Mouse (Mus musculus): Measurements from ENCODE around the gene Mrpl38. TPM values are rescaled to one million over a fixed set of nuclear protein-coding genes. Genes with fewer than 3 reads are reported as not detected.

Mrpl38 gene
- polyA plus RNA-seq, 2 experiments, result 17.5 to 39.5 TPM

GRCm38 (mm10) chr11:116099462-116099861 is 39.2 kb downstream of the Mrpl38 start:
- H3K9ac ChIP-seq (replicated peaks), result no peak overlapping the region
- no peak overlapping the region for H3K27ac ChIP-seq
- no peak overlapping the region for H3K4me3 ChIP-seq (ENCODE audit: insufficient read depth in 1 of 2, low read depth in 2 of 2, low read length in 2 of 2)
- 26% methylated on average over 6 of the region's 6 CpGs for WGBS (ENCODE audit: insufficient replicate concordance)
- no peak for ATAC-seq (ENCODE audit: insufficient read depth)
- H3K27me3 ChIP-seq (ENCODE audit: control insufficient read depth, insufficient read depth, low read length), result no peaks in the 10 kb centered on the region
- H3K9me3 ChIP-seq (ENCODE audit: control insufficient read depth, low read length), result peaks cover 4% of the 10 kb centered on the region
- no peaks in the 10 kb centered on the region for H3K36me3 ChIP-seq (replicated peaks; ENCODE audit: control insufficient read depth, insufficient read depth, low read depth)
- no peak for TF ChIP-seq CTCF (IDR thresholded peaks at IDR 0.05; ENCODE audit: low read depth)
- no peak for TF ChIP-seq EP300 (IDR thresholded peaks at IDR 0.05; ENCODE audit: low read depth)
- peaks cover 11 to 41% of the 10 kb centered on the region in 2 experiments for H3K4me1 ChIP-seq (replicated peaks; ENCODE audit: control insufficient read depth in 2 of 2, insufficient read depth in 2 of 2, low read length in 1 of 2)
- DNase-seq (ENCODE audit: low read depth in 3 of 3, low spot score in 3 of 3), result no peak
- H3K4me2 ChIP-seq (ENCODE audit: low read depth), result no peak overlapping the region

GRCm38 (mm10) chr11:116098711-116099460 is 39.8 kb downstream of the Mrpl38 start:
- Histone ChIP-seq H3K9me3 (ENCODE audit: control insufficient read depth, low read length) (peaks cover 4% of the 10 kb centered on the region), H3K36me3 (replicated peaks; ENCODE audit: control insufficient read depth, insufficient read depth, low read depth) (no peaks in the 10 kb centered on the region), H3K4me3 (ENCODE audit: insufficient read depth in 1 of 2, low read depth in 2 of 2, low read length in 2 of 2) (no peak overlapping the region), H3K4me1 (replicated peaks; ENCODE audit: control insufficient read depth in 2 of 2, insufficient read depth in 2 of 2, low read length in 1 of 2) (peaks cover 10 to 38% of the 10 kb centered on the region in 2 experiments), H3K27ac (no peak overlapping the region), H3K9ac (replicated peaks) (no peak overlapping the region), H3K27me3 (ENCODE audit: control insufficient read depth, insufficient read depth, low read length) (no peaks in the 10 kb centered on the region), H3K4me2 (ENCODE audit: low read depth) (no peak overlapping the region)
- 53% methylated on average over 14 of the region's 14 CpGs for WGBS (ENCODE audit: insufficient replicate concordance)
- TF ChIP-seq CTCF (IDR thresholded peaks at IDR 0.05; ENCODE audit: low read depth), result no peak
- TF ChIP-seq EP300 (IDR thresholded peaks at IDR 0.05; ENCODE audit: low read depth), result no peak
- ATAC-seq (ENCODE audit: insufficient read depth) (no peak), DNase-seq (ENCODE audit: low read depth in 3 of 3, low spot score in 3 of 3) (no peak)

- DNase-seq (ENCODE audit: low read depth in 3 of 3, low spot score in 3 of 3), result peak in 1 of 3 experiments; percentile 46
- Histone ChIP-seq H3K27me3 (ENCODE audit: control insufficient read depth, insufficient read depth, low read length) (no peaks in the 10 kb centered on the region), H3K4me2 (ENCODE audit: low read depth) (no peak overlapping the region), H3K4me1 (replicated peaks; ENCODE audit: control insufficient read depth in 2 of 2, insufficient read depth in 2 of 2, low read length in 1 of 2) (peaks cover 13 to 33% of the 10 kb centered on the region in 2 experiments), H3K36me3 (replicated peaks; ENCODE audit: control insufficient read depth, insufficient read depth, low read depth) (no peaks in the 10 kb centered on the region), H3K9me3 (ENCODE audit: control insufficient read depth, low read length) (peaks cover 4% of the 10 kb centered on the region), H3K27ac (no peak overlapping the region), H3K4me3 (ENCODE audit: insufficient read depth in 1 of 2, low read depth in 2 of 2, low read length in 2 of 2) (no peak overlapping the region), H3K9ac (replicated peaks) (no peak overlapping the region)
- TF ChIP-seq CTCF (IDR thresholded peaks at IDR 0.05; ENCODE audit: low read depth), result peak; percentile 77
- no peak for TF ChIP-seq EP300 (IDR thresholded peaks at IDR 0.05; ENCODE audit: low read depth)
- ATAC-seq (ENCODE audit: insufficient read depth), result no peak
- WGBS (ENCODE audit: insufficient replicate concordance), result 71% methylated on average over 5 of the region's 5 CpGs
These were observed 42.2 kb downstream of the Mrpl38 start for GRCm38 (mm10) chr11:116096213-116097108.

- ATAC-seq (ENCODE audit: insufficient read depth), result no peak
- Histone ChIP-seq H3K4me2 (ENCODE audit: low read depth) (no peak overlapping the region), H3K9ac (replicated peaks) (no peak overlapping the region), H3K4me3 (ENCODE audit: insufficient read depth in 1 of 2, low read depth in 2 of 2, low read length in 2 of 2) (no peak overlapping the region), H3K27ac (no peak overlapping the region), H3K27me3 (ENCODE audit: control insufficient read depth, insufficient read depth, low read length) (no peaks in the 10 kb centered on the region), H3K36me3 (replicated peaks; ENCODE audit: control insufficient read depth, insufficient read depth, low read depth) (no peaks in the 10 kb centered on the region), H3K9me3 (ENCODE audit: control insufficient read depth, low read length) (peaks cover 4% of the 10 kb centered on the region), H3K4me1 (replicated peaks; ENCODE audit: control insufficient read depth in 2 of 2, insufficient read depth in 2 of 2, low read length in 1 of 2) (peaks cover 13 to 31% of the 10 kb centered on the region in 2 experiments)
- 17% methylated on average over 3 of the region's 3 CpGs for WGBS (ENCODE audit: insufficient replicate concordance)
- TF ChIP-seq CTCF (IDR thresholded peaks at IDR 0.05; ENCODE audit: low read depth), result no peak
- TF ChIP-seq EP300 (IDR thresholded peaks at IDR 0.05; ENCODE audit: low read depth), result no peak
- DNase-seq (ENCODE audit: low read depth in 3 of 3, low spot score in 3 of 3), result no peak
These were observed 43.1 kb downstream of the Mrpl38 start for GRCm38 (mm10) chr11:116095573-116095972.
